Mouse (Mus musculus) urinary bladder, postnatal 10 days (tissue): ENCODE measurements around the gene Nudt22.
"Not testable (repeated sequence)": the region's sequence is repeated elsewhere in the genome, so short reads cannot be mapped to it uniquely, and the experiment has no call there.

Experiments used
- DNase-seq: peaks from one replicate; pipeline ENCODE4 v3.0.0; 2022; ENCODE audit warnings: low spot score

Gene Nudt22

DNA sequence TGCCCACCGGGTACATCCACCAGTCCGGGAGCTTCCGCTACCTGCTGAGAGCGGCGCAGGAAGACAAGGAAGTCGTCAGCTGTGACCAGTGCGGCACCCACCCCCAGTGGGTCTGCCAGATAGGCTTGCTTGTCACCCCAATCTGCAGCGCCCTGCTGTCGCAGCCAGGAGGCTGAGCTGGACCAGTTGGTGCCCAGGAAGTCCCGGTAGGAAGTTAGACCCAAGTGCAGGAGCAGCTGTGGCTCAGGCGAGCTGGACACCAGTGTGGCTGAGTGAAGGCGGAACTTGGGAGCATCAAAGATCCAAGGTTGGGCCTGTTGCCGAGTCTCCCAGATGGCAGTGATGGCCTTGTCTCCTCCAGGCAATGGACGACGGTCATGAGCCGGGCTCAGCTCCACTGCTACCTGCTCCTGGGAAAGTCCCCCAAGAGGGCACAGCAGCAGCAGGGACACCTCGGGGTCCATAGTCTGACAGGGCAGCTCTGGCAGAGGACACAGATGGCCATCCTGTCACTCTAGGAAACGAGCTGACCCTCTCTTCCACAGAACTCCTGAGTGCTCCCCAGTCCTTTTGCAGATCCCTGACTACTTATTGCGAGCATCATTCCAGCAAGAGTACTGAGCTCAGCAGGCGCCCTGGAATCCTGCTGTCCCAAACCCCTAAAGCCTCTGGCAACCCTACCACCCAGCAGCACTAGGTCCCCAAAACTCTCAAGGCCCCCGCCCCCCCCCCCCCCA, 494 bp downstream of the Nudt22 start:
- no peak for DNase-seq

DNA sequence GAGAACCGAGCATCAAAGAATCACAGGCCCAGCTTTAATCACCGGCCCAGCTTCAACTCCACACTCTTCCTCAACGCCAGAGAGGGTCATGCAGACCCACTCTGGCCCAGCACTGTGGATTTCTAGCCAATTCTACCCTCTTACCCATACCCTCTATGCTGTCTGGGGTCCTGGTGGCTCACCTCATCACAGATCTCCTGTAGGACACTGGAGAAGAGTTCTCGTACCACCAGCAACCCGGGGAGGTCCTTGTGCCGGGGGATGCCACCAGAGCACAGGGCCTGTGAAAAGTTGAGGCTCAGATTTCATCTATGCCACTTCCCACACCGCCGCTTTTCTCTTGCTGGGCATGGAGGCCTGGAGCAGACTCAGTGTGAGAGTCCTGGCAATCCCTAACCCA, 1.4 kb downstream of the Nudt22 start:
- DNase-seq, result no peak

DNA sequence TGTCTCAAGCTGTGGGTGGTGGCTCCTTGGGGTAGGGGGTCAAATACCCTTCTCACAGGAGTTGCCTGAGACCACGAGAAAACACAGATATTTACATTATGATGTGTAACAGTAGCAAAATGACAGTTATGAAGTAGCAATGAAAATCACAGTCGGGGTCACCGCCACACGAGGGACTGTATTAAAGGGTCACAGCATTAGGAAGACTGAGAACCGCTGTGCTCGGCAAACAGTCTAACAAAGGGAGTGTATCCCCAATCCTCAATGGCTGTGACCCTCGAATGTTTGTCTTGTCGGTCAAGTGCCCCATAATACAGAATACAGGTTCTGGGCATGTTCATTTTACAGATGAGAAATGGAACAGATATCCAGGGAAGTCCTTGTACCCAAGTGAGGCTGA, 1.9 kb downstream of the Nudt22 start:
- no peak for DNase-seq

DNA sequence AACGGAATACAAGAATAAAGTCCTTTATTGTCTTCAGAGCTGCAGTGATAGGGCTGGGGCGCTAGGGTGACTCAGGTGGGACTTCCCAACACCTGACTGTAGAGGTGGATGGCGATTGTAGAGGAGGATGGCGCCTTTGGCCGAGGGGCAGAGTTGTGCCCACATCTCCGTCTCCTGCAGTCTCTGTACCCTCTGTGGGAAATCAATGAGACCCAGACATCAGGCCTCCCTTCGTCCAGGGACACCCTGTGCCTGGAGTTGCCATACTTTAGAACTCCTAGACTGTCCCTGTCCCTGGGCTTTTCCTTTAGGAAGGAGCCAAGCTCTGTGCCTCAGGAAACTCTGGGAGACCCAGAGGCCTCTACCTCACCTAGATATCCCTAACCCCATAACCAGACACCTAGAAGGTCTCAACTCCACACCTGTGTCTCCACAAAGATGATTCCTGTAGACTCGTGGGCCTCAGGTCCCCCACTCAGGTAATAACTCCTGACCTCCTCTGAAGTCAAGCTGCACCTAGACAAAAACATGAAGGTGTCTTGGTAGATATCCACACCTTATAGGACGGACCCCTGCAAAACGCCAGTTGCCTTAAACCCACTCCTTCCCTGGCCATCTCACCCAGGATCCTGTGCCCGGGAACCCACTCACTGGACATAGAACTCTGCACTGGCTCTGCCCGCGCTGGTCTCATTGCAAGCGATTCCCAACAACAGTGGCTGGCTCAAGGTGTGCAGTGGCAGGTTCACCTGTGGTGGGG, 2.7 kb downstream of the Nudt22 start:
- DNase-seq, result no peak

DNA sequence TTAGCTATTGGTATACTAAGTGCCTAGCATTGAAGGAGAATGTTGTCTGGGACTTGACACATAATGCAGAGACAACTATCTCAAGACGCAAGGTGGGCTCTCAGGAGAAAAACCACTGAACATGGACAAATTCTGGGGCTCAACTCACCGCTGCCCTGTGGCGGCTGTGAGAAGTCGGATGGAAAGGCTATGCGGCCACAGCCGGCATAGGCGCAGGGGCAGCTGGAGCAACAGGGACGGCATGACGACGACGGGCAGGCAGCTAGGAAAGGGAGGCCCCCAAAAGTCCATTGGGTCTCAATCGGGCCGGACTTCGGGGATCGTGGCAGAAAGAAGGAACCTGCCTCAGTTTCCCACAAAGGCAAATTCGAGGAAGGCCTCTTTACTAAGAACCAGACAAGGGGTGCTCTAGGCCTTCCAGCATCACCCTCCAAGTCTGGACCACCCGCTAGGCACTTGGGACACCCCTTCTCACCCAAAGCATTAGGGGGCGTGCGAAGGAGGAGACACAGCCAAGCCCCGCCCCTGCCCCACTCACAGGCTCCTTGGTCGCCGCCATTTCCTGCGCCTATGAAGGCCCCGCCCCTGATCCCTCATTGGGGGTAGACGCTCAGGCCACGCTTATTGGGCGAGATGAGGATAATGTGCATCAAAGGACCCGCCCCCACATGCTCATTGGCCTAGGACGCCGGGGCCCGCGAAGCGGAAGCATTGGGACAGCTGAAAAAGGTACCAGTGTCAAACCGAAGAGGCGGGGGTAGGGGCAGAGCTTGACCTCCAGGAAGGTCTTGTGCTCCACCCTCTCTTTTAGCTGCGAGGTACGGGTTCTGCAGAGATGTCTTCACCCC, 3.7 kb downstream of the Nudt22 start, which contains the start of gene Dnajc4:
Dnajc4 (minus strand) TSS at position 562 of the 848 bp plus-strand sequence.
- peak; percentile 74 for DNase-seq

DNA sequence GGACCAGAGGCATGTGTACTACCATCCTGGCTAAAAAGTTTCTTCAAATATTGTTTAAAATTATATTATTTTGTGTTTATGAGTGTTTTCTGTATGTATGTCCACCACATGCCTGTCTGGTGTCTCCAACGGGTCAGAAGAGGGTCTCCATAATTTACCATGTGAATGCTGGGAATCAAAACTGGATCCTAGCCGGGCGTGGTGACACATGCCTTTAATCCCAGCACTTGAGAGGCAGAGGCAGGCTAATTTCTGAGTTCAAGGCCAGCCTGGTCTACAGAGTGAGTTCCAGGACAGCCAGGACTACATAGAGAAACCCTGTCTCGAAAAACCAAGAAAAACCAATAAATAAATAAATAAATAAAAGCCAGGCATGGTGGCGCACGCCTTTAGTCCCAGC, 4.8 kb downstream of the Nudt22 start:
- not testable (repeated sequence) for DNase-seq

DNA sequence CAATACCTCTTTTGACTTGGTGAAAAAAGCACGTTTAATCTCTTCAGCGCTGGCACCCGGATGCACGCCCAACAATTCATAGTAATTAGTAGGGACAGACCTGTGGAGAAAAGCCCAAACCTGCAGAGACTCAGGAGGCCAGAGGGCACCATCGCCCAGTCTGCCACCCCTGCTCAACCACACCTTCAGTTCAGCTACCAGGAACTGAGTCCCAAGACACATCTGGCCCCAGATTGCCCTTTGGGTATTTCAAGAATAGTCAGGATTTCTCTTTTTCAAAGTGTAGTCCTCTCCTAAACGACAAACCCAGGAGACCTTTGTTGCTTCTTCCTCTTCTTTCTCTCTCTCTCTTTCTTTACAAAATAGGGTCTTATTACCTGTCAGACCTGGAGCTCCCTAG, 5.2 kb downstream of the Nudt22 start:
- DNase-seq, result no peak

DNA sequence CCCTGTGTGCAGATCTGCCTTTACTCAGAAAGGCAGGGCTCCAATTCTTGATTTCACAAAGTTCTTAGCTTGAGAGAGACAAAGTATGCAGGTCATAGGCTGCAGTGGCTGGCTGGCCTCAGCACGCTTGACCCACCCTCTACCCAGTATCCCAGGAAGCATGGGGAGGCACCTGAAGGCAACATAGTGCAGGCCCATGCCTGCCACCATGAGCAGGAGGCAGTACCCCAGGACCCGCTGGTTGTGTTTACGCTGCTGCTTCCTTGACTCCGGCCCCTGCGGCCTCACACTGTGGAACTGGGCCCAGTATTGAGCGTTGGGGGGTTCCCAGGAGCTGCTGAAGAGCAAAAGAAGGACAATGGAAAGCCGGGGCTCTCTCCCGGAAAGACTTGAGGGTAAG, 6.7 kb downstream of the Nudt22 start:
- no peak for DNase-seq

DNA sequence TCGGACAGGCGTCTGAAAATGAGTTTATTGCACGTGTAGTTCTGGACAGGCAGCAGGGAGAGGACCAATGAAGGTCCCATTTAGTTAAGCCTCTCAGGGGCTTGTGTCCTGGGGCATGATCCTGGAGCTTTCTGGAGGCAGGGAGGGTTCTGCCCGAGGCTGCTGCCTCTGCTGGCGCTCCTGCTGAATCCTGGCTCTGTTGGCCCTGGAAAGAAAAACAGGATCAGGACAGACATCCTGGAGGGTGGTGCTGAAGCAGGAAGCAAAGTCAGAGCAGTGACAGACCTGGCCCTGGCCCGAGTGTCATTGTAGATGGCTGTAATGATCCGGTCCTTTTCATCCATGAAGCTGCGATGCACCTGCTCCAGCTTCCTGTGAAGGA, 8.0 kb downstream of the Nudt22 start:
- DNase-seq, result no peak

DNA sequence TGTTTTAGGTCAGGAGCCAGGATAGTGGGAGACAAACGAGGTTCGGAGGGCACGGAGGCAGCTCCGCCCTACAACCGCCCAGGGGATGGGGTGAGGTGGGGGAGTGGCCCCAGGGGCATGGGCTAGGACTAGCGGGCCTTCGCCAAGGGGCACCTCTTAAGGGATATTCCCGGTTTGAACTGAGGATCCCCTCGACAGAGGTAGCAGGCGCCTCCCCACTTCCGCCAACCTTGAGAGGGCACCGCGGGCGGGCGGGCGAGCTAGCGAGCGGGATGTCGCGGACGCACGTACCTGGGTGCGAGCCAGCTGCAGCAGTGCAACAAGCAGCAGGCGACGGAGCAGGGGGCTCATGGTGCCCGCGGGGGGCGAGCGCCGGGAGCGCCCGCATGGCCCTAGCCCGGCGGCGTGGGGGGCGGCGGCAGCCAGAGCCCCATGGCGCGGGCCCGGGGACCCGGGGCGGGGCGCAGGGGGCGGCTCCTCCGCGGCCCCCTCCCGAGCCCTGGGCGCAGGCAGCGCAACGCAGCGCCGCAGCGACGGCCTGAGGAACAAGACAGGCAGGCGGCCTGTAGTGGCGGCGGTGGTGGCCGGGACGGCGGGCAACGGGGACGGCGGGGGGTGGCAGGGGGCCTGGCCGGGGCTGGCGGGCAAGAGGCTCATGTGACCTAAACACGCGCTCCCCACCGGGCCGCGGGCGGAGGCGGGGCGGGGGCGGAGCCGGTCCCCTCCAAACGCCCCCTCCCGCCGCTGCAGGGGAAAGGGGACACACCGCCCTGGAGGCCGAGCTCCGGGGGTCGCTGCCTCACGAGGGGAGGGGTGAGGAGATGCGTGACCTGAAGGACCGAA, 8.6 kb downstream of the Nudt22 start, which contains the start of gene Vegfb:
Vegfb (minus strand) TSS at position 591 of the 843 bp plus-strand sequence.
- no peak for DNase-seq

DNA sequence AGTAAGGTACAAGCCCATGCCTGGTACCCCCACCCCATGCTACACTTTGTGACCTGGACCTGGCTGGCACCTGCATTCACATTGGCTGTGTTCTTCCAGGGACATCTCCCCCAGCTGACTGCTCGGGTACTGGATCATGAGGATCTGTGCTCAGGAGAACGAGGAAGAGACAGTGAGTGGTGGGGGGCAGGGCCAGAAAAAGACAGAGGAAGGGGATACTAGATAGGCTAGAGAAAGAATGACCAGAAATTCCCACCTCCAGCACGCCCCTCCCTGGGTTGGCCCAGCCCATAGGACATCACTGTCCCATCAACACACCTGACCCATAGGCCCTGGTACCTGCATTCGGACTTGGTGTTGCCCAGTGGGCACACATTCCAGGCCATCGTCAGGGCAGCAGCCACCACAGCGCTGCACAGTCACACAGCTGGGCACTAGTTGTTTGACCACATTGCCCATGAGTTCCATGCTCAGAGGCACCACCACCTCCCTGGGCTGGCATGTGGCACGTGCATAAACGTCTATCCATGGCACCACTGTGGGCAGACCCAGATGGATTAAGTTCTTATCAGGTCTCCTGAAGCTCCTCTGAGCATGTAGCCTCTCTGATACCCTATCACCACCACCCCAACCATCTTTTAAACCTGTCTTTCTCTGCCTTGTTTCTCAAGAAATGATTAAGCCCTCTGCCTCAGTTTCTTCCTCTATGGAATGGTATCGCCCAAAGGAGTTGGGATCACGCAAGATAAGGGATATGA, 9.8 kb downstream of the Nudt22 start:
- DNase-seq, result no peak

DNA sequence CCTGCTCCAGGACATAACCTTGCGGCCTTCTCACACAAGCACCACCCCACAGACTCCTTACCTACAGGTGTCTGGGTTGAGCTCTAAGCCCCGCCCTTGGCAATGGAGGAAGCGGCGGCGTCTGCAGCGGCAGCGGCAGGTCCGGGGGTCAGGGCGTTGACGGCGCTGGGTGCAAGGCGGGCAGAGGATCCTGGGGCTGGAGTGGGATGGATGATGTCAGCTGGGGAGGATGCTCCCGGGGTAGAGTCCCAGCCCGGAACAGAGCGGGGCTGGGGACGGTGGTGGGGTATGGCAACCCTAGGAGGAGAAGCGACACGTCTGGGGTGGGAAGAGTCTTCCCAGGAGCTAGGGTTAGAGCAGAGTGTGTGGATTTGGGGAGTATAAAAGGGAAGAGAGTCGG, 10.6 kb downstream of the Nudt22 start:
- no peak for DNase-seq

DNA sequence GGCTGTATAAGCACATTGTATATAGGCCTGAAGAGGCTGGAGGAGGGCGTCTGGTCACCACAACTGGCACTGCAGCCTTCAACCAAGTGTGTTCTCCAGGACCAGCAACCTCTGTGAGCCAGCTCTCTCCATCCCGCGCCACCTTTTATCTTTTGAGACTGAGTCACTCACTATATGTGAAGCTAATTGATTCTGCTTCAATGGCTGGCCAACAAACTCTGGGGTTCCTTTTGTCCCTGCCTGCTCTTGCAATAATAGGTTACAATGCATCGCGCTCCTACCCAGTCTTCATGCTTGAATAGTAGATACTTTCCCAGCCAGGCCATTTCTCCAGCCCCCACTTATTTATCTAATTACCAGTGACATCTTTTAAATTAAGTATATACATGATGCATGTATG, 12.3 kb downstream of the Nudt22 start:
- DNase-seq, result no peak

DNA sequence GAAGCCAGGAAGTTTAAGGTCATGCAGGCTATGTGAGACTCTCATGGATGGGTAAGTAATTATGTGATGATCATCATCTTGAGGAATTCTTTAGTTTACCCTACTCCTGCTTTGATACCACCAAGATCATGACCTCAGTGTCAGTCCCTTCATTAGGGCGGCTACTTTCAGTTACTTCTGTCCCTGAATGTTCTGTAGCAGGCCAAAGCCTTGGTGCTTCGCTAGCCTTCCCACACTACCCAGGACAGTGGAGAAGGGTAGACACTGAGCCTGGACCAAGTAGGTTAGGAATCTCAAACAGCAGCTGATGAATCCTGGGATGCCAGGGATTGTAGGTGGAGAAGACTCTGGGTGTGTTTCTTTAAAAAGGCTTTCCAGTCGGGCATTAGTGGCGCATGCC, 14.5 kb downstream of the Nudt22 start:
- no peak for DNase-seq

DNA sequence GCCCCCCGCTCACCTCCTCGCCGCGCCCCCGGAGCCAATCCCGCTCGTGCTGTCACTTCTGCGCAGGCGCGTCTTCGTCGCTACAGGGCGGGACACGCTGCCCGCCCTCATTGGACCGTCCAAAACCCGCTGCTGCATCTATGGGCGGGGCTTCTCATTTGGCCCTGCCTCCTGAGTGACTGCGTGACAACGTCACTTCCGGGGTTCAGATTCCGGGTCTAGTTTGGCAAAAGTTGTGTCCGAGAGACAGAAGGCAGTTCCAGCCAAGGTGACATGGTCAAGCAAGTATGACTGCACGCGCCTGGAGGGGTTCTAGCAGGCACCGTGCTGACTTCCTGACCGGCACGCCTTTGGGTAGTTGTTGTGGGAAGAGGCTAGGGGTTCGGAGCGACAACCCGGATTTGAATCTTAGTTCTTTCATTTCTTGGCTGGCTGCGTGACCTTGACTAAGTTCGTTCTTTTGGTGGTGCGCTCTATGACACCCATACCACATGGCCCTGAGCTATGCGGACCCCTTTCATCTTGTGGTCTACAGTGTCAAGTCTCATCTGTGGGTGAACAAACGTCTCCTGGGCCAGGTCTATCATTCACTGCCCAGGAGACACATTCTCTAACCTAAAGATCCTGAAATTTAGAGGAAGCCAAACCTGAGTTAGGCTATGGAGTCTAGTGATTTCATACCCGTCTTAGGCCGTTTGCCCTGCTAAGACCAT, 15.4 kb downstream of the Nudt22 start, which contains the start of gene Fkbp2:
Fkbp2 (minus strand) TSS at position 121 of the 713 bp plus-strand sequence.
- DNase-seq, result peak; percentile 94

DNA sequence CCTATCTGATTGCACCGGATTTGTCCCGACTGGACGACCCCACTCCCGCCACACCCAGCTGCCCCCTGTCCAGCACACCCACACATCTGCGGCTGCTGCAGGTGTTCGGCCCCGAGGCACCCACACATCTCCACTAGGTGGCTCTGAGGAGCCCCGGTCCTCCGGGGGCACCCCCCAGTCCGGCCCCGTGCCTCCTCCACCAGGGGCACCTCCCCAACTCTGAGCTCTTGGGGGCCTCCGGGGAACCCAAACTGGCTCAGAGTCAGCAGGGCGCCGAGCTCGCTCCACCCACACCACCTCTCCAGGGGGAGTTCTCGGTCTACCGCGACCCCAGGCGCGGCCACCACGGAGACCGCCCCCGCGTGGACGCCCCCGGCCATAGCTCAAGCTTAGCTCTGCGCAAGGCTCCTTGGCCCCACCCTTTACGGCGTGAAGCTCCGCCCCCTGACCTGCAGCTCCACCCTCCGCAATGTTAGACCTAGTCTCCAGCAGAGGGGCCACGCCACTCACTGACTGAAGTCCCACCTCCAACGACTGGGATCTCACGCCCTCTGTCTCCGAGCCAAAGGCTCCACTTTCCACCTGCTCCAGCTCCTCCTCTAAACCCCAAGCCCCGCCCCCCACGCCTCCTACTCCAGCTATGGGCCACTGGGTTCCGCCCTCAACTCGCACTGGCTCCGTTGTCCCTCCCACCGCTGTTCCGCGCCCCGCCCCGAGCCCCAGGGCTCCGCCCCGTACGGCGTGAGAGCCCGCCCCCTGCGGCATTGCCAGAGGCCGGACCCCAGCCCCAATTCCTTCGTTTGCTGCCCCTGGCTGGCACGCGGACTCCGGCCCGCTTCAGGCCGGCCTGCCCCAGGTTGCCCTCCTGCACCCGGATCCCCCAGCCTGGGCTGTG, 16.2 kb downstream of the Nudt22 start:
- DNase-seq, result peak; percentile 99

DNA sequence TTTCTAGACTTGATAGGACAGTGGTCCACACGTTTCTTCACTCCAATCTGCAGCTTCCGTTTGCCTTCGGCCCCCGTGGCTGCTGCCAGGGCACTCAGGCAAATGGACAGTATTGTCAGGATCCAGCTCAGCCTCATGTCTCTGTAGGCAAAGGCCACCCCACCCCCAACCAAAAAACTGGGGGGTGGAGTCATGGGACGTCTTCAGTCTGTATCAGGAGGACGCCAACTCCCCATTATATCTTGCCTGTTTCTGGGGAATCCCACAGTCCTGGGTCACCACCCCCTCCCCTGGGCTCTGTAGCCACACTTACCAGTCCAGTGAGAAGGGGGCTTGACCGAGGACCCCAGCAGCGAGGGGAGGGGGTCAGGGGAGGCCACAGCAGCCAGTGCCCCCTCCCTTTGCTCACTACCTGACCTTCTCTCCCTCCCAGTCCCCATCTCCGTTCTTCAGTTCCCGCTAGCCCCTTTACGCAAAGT, 16.9 kb downstream of the Nudt22 start:
- DNase-seq, result no peak

DNA sequence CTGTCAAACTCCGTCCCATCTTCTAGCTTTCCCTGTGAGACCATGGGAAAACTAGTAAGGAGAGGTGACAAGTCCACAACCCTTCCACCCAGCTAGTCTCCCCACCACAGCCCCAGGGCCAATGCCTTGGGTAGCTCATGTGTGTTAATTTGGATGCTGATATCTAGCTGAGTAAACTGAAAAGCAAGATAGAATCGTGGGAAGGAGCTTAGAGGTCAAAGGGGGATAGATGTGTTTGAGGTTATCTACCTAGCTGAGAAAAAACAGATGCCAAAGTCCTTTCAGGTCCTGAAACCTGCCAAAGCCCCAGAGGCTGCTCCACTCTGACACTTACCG, 17.3 kb downstream of the Nudt22 start:
- no peak for DNase-seq
